Mouse (Mus musculus): ENCODE results near the gene Klkb1. TPM values are rescaled to one million over a fixed set of nuclear protein-coding genes. Genes with fewer than 3 reads are reported as not detected.

Gene Klkb1
- polyA plus RNA-seq, 1 experiment from 2014 or later: not detected

DNA sequence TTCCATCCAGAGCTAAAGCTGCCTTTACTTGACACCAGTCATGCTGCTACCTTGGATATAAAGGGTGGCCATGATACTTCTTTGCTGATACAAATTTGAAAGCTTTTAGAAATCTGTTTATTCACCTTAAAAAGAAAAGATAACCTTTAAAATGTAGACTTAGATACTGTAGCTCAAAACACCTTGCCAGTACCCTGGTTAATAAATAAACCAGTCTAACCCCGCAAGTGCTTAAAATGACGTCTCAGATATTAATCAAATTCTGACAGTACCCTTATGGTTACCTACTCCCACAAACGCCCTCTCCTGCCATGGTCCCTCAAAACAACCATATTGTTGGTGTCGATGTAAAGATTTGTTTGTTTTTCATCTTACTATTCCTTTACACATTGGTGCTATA lies 29.5 kb upstream of the Klkb1 start:
- no peaks in the 10 kb centered on the region for H3K27me3 ChIP-seq (ENCODE audit: control insufficient read depth, insufficient read depth, low read length)
- no peak overlapping the region for H3K27ac ChIP-seq (replicated peaks; ENCODE audit: low read depth, low read length)

DNA sequence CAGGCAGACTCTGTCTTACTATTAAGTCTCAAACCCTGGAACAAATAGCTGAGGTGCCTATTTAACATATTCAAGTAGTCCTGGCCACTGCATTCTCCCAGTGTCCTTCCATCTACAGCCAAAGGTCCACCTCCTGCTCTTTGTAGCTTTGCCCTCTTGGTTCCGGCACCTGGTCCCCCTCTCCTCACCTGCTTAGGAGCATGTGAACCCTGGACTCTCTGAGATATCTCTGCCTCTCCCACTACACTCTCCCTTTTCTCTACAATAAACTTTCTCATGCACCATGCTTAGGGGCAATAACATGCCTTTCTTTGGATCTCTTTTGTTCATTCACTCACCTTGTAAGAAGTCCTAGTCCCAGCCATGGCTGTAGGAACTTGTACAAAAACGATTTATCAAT lies 26.7 kb upstream of the Klkb1 start:
- Histone ChIP-seq H3K36me3 (ENCODE audit: control insufficient read depth, insufficient read depth, low read length) (no peaks in the 10 kb centered on the region), H3K4me1 (ENCODE audit: control insufficient read depth, insufficient read depth, low read length) (no peaks in the 10 kb centered on the region), H3K27me3 (ENCODE audit: control insufficient read depth, insufficient read depth, low read length) (no peaks in the 10 kb centered on the region), H3K9ac (replicated peaks; ENCODE audit: low read length) (no peak overlapping the region), H3K9me3 (ENCODE audit: control insufficient read depth, low read length) (no peaks in the 10 kb centered on the region), H3K4me2 (ENCODE audit: low read length) (no peak overlapping the region), H3K4me3 (replicated peaks; ENCODE audit: low read depth, low read length) (no peak overlapping the region), H3K27ac (replicated peaks; ENCODE audit: low read depth, low read length) (no peak overlapping the region)
- ATAC-seq (ENCODE audit: low FRiP score, low TSS enrichment) (no peak), DNase-seq (no peak)
- WGBS: 84% methylated on average over 2 of the region's 2 CpGs

More for the DNA sequence above, 29.5 kb upstream of the Klkb1 start:
- Histone ChIP-seq H3K4me1 (ENCODE audit: control insufficient read depth, insufficient read depth, low read length) (no peaks in the 10 kb centered on the region), H3K4me2 (ENCODE audit: low read length) (no peak overlapping the region), H3K36me3 (ENCODE audit: control insufficient read depth, insufficient read depth, low read length) (no peaks in the 10 kb centered on the region), H3K9me3 (ENCODE audit: control insufficient read depth, low read length) (no peaks in the 10 kb centered on the region), H3K4me3 (replicated peaks; ENCODE audit: low read depth, low read length) (no peak overlapping the region), H3K9ac (replicated peaks; ENCODE audit: low read length) (no peak overlapping the region)
- WGBS: 91% methylated on average over 4 of the region's 4 CpGs
- no peak for DNase-seq
- ATAC-seq (ENCODE audit: low FRiP score, low TSS enrichment): no peak

GRCm38 (mm10) chr8:45320930-45321329 lies 26.3 kb upstream of the Klkb1 start:
- WGBS: 67% methylated on average over 1 of the region's 1 CpGs
- no peaks in the 10 kb centered on the region for H3K36me3 ChIP-seq (ENCODE audit: control insufficient read depth, insufficient read depth, low read length)
- H3K4me1 ChIP-seq (ENCODE audit: control insufficient read depth, insufficient read depth, low read length): no peaks in the 10 kb centered on the region
- DNase-seq (no peak), ATAC-seq (ENCODE audit: low FRiP score, low TSS enrichment) (no peak)
- no peak overlapping the region for H3K4me3 ChIP-seq (replicated peaks; ENCODE audit: low read depth, low read length)
- H3K9ac ChIP-seq (replicated peaks; ENCODE audit: low read length): no peak overlapping the region
- no peak overlapping the region for H3K4me2 ChIP-seq (ENCODE audit: low read length)
- H3K27me3 ChIP-seq (ENCODE audit: control insufficient read depth, insufficient read depth, low read length): no peaks in the 10 kb centered on the region
- no peak overlapping the region for H3K27ac ChIP-seq (replicated peaks; ENCODE audit: low read depth, low read length)
- H3K9me3 ChIP-seq (ENCODE audit: control insufficient read depth, low read length): no peaks in the 10 kb centered on the region

DNA sequence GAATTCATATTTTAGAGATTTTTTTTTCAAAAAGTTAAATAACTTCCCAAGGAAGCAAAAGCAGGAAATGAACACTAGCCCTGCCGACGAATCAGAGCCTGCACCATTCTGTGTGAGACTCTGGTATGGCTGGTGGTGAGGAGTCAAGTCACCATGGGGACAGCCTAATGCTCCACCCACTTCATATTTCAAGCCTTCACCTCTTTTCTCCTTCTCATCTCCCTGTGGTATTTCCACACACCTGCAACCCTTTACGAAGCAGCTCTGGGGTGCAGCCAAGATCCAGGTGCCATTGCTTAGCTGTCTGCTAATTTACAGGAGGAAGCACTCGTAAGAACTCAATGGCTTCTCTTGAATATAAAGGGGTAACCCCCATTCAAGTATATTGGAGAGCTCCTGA lies 16.3 kb upstream of the Klkb1 start:
- Histone ChIP-seq H3K27me3 (ENCODE audit: control insufficient read depth, insufficient read depth, low read length) (no peaks in the 10 kb centered on the region), H3K27ac (replicated peaks; ENCODE audit: low read depth, low read length) (no peak overlapping the region), H3K4me2 (ENCODE audit: low read length) (no peak overlapping the region), H3K4me1 (ENCODE audit: control insufficient read depth, insufficient read depth, low read length) (no peaks in the 10 kb centered on the region), H3K36me3 (ENCODE audit: control insufficient read depth, insufficient read depth, low read length) (no peaks in the 10 kb centered on the region), H3K9ac (replicated peaks; ENCODE audit: low read length) (no peak overlapping the region), H3K9me3 (ENCODE audit: control insufficient read depth, low read length) (no peaks in the 10 kb centered on the region), H3K4me3 (replicated peaks; ENCODE audit: low read depth, low read length) (no peak overlapping the region)
- ATAC-seq (ENCODE audit: low FRiP score, low TSS enrichment) (no peak), DNase-seq (no peak)
- WGBS: 89% methylated on average over 4 of the region's 4 CpGs

- H3K9ac ChIP-seq (replicated peaks; ENCODE audit: low read length): no peak within 1 kb of the TSS
- no peaks in the 10 kb centered on the region for H3K4me1 ChIP-seq (ENCODE audit: control insufficient read depth, insufficient read depth, low read length)
- no peak within 1 kb of the TSS for H3K27ac ChIP-seq (replicated peaks; ENCODE audit: low read depth, low read length)
- no peaks in the 10 kb centered on the region for H3K36me3 ChIP-seq (ENCODE audit: control insufficient read depth, insufficient read depth, low read length)
- no peaks in the 10 kb centered on the region for H3K27me3 ChIP-seq (ENCODE audit: control insufficient read depth, insufficient read depth, low read length)
- no peak within 1 kb of the TSS for H3K4me3 ChIP-seq (replicated peaks; ENCODE audit: low read depth, low read length)
- WGBS: 94% methylated on average over 13 of the region's 13 CpGs
- H3K4me2 ChIP-seq (ENCODE audit: low read length): no peak within 1 kb of the TSS
- DNase-seq: no peak
- ATAC-seq (ENCODE audit: low FRiP score, low TSS enrichment): no peak
- H3K9me3 ChIP-seq (ENCODE audit: control insufficient read depth, low read length): no peaks in the 10 kb centered on the region
Observed at GRCm38 (mm10) chr8:45308366-45308765, 13.7 kb upstream of the Klkb1 start, which contains the start of gene Gm45753. Gm45753 (minus strand) TSS chr8:45308466.

- H3K27ac ChIP-seq (replicated peaks; ENCODE audit: low read depth, low read length): no peak overlapping the region
- H3K36me3 ChIP-seq (ENCODE audit: control insufficient read depth, insufficient read depth, low read length): no peaks in the 10 kb centered on the region
- H3K4me1 ChIP-seq (ENCODE audit: control insufficient read depth, insufficient read depth, low read length): no peaks in the 10 kb centered on the region
- DNase-seq (no peak), ATAC-seq (ENCODE audit: low FRiP score, low TSS enrichment) (no peak)
- no peak overlapping the region for H3K9ac ChIP-seq (replicated peaks; ENCODE audit: low read length)
- no peak overlapping the region for H3K4me3 ChIP-seq (replicated peaks; ENCODE audit: low read depth, low read length)
- H3K9me3 ChIP-seq (ENCODE audit: control insufficient read depth, low read length): no peaks in the 10 kb centered on the region
- H3K4me2 ChIP-seq (ENCODE audit: low read length): no peak overlapping the region
- WGBS: 90% methylated on average over 1 of the region's 1 CpGs
- H3K27me3 ChIP-seq (ENCODE audit: control insufficient read depth, insufficient read depth, low read length): no peaks in the 10 kb centered on the region
Observed at GRCm38 (mm10) chr8:45305479-45305878, 10.8 kb upstream of the Klkb1 start.

GRCm38 (mm10) chr8:45304354-45304753 lies 9.7 kb upstream of the Klkb1 start:
- H3K4me3 ChIP-seq (replicated peaks; ENCODE audit: low read depth, low read length): no peak overlapping the region
- DNase-seq: no peak
- ATAC-seq (ENCODE audit: low FRiP score, low TSS enrichment): no peak
- H3K9ac ChIP-seq (replicated peaks; ENCODE audit: low read length): no peak overlapping the region
- no peaks in the 10 kb centered on the region for H3K36me3 ChIP-seq (ENCODE audit: control insufficient read depth, insufficient read depth, low read length)
- no peaks in the 10 kb centered on the region for H3K9me3 ChIP-seq (ENCODE audit: control insufficient read depth, low read length)
- H3K27me3 ChIP-seq (ENCODE audit: control insufficient read depth, insufficient read depth, low read length): no peaks in the 10 kb centered on the region
- WGBS: 94% methylated on average over 3 of the region's 3 CpGs
- H3K4me1 ChIP-seq (ENCODE audit: control insufficient read depth, insufficient read depth, low read length): no peaks in the 10 kb centered on the region
- no peak overlapping the region for H3K27ac ChIP-seq (replicated peaks; ENCODE audit: low read depth, low read length)
- no peak overlapping the region for H3K4me2 ChIP-seq (ENCODE audit: low read length)

DNA sequence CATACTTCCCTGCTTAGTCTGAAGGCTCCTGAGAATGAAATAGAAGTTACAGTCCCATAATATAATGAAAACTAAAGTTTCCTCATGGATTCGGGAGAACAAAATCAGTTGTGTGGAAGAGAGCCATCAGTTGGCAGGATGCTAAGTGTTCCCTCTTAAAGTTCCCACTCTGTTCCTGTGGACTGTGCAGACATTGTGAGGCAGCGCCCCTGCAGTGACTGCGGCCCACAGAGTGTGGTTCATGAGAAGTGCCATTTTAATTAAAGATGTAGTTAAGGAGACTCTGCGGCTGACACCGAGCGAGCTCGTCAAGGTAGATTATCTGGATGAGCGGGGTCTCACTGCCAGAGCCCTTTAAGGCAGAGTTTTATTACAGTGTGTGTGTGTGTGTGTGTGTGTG lies 7.7 kb upstream of the Klkb1 start:
- Histone ChIP-seq H3K9ac (replicated peaks; ENCODE audit: low read length) (no peak overlapping the region), H3K9me3 (ENCODE audit: control insufficient read depth, low read length) (no peaks in the 10 kb centered on the region), H3K4me3 (replicated peaks; ENCODE audit: low read depth, low read length) (no peak overlapping the region), H3K4me2 (ENCODE audit: low read length) (no peak overlapping the region), H3K27ac (replicated peaks; ENCODE audit: low read depth, low read length) (no peak overlapping the region), H3K27me3 (ENCODE audit: control insufficient read depth, insufficient read depth, low read length) (no peaks in the 10 kb centered on the region), H3K36me3 (ENCODE audit: control insufficient read depth, insufficient read depth, low read length) (no peaks in the 10 kb centered on the region), H3K4me1 (ENCODE audit: control insufficient read depth, insufficient read depth, low read length) (no peaks in the 10 kb centered on the region)
- ATAC-seq (ENCODE audit: low FRiP score, low TSS enrichment) (no peak), DNase-seq (peak; percentile 8)
- 50% methylated on average over 8 of the region's 8 CpGs for WGBS

DNA sequence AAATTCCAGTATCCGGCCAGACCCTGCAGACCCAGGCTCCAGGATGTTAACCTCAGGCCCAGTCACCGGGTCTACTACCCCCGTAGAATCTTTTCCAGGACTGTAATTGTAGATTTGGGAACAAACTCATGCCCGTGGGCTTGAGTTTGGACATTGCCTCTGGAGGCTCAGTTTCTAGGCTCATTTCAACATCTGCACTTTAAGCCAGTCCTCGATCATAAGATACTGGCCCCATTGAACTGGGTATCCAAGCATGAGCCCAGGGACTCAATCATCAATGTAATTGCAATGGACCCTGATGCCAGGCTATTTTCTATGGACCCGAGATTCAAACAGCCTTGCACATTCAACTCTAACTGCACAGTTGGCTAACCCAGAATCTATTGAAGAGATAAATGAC lies 617 bp upstream of the Klkb1 start:
- no peaks in the 10 kb centered on the region for H3K27me3 ChIP-seq (ENCODE audit: control insufficient read depth, insufficient read depth, low read length)
- WGBS: 92% methylated on average over 6 of the region's 6 CpGs
- no peaks in the 10 kb centered on the region for H3K36me3 ChIP-seq (ENCODE audit: control insufficient read depth, insufficient read depth, low read length)
- no peaks in the 10 kb centered on the region for H3K4me1 ChIP-seq (ENCODE audit: control insufficient read depth, insufficient read depth, low read length)
- no peak overlapping the region for H3K4me3 ChIP-seq (replicated peaks; ENCODE audit: low read depth, low read length)
- ATAC-seq (ENCODE audit: low FRiP score, low TSS enrichment) (no peak), DNase-seq (no peak)
- H3K9me3 ChIP-seq (ENCODE audit: control insufficient read depth, low read length): no peaks in the 10 kb centered on the region
- H3K4me2 ChIP-seq (ENCODE audit: low read length): no peak overlapping the region
- no peak overlapping the region for H3K9ac ChIP-seq (replicated peaks; ENCODE audit: low read length)
- no peak overlapping the region for H3K27ac ChIP-seq (replicated peaks; ENCODE audit: low read depth, low read length)

Measured in midbrain, embryonic 14.5 days (tissue).